Mouse (Mus musculus) adipocyte (in vitro differentiated cells): ENCODE measurements at regions not wholly inside any gene's neighbourhood (a gene's known extent, or its start where the extent isn't known, plus 50 kb on each side); places are given as distances from the start of the nearest gene placed in this dataset.
A peak's percentile ranks its signal among the peaks of the same experiment; 100 is the strongest.

ENCODE experiments used
- DNase-seq: peaks from one replicate; pipeline ENCODE4 v3.0.0-alpha.2; 2016; ENCODE audit warnings: low spot score

DNA sequence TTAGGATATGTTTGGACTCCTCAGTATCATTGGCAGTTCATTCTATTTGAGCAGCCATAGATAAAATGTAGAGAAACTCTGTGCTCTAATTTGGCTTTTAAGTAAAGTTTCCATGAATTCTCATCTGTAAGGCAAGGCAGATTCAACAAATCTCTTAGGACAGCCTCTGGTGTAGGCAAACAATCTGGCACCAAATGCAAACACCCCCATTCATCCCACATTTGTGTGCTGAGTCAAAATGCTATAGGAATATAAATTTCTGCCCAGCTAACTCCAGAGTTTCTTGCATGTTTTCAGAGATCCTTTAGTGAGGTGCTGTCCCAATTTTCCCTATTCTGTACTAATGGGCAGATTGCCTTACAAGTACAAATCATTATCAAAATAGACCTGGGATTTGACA is 695.7 kb upstream of the Kif18a start:
- no peak for DNase-seq

DNA sequence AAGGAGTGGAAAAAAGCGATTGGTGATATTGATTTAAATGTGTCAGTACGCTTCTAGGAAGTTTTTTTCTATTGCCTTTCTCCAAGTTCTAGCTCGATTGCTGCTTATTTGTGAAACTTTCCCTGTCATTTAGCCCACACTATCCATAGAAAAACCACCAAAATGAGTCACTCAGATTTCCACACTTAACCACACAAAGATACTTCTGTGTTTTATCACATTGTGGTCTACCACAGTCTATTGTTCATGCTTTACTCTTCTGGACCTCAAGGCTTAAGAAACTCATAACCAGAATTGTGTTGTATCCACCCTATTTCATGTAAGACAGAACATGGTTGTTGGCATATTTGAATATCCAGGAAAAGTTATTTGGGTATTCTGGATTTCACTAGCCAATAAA is 687.0 kb upstream of the Kif18a start:
- DNase-seq = no peak

DNA sequence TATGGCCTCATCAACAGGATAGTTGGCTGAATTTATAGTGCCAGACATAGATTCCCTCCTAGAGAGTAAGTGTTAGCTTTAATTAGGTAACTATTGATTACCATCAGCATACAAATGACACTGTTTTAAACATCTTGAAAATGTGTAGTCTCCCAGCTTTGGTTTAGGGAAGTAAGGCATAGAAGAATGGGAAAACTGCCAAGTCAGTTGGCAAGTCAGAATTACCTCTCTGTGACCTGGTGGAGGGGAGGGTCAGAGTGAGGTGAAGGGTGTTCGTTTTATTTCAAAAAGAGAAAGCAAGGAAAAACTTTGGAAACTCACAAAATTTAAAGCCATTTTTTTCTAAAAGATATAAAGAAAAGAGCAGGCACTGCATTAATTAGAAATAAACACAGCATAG is 680.2 kb upstream of the Kif18a start:
- DNase-seq = peak; percentile 56

DNA sequence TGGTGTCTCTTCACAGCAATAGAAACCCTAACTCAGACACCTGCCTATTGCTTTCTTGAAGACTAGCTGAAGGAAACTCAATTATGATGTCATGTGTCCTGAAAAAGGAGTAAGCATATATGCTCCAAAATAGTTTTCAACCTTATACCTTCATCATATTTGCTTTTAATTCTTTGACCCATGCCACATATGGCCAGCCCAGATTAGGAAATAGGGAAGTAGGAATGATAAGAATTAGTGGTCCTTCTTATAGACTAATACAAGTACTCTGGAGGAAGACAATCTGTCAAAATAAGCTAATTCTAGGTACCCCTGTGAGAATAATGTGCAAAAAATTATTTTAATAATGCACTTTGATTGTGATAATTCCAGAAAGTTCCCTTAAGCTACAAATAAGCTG is 661.0 kb upstream of the Kif18a start:
- no peak for DNase-seq

DNA sequence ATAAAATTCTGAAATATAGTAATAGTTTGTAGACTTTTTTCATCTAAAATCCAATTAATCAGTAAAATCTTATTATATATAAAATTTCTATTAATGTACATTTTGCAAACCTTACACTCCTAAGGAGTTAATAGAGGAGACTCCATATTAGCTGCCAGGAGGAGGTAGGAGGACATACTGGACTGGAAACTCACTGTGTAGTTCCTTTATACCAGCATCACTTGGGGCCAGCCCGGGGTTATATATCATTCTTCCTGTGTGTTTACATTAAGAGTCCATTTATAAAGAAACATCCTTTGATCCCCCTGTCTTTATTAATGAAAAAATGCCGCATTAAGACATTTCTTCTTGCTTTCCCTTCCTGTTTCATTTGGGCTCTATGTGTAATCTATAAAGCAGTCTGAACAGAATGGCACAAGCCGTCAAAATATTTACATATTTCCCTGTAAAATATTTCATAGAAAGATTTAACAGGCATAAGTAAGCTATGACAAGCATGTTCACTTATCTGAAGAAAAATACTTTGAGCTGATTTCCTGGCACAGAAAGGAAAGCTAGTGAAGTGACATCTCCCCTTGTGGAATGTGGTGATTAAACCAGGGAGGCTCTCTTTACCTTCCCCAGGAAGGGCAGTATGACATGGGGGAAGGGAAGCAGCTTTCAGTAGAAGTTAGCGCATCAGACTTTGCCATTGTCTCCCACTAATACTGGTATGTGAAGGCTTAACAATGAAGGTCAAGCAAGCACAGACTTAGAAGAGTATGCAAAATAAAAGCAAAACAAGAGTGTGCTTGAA is 658.0 kb upstream of the Kif18a start:
- no peak for DNase-seq

GRCm38 (mm10) chr2:108635644-108636043 is 644.9 kb upstream of the Kif18a start:
- no peak for DNase-seq

DNA sequence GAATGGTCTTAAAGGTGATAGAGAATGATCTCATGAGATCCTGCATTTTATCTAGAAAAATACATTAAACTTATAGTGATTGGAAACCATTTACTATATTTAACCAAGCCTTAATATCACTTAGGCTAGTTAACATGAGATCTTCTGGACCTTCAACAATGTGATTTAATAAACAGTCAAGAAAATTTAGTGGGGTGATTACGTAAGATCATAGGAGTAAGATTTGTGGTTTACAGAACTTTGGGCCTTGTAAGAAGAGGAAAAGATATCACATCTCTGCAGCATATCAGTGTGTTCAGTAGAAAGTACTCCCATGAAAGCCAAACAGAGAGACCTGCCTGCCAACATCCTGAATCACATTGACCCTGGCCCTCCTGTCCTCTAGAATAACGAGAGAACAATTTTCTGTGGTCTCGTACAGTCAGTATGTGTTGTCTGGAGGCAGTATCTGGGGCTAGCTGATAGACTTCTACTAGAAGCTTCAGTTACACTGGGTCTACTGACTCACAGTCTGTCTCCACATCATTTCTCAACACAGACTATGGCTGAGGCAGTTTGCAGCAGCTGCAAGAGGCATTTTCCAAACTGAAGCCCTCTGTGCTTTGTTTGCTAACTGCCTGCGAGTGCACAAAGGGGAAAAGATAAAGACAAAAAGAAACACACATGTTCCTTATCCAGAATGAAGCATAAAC is 619.7 kb upstream of the Kif18a start:
- peak; percentile 10 for DNase-seq

- DNase-seq = no peak
Observed at GRCm38 (mm10) chr2:108677777-108678380, 602.7 kb upstream of the Kif18a start.

GRCm38 (mm10) chr2:108681574-108681973 is 599.0 kb upstream of the Kif18a start:
- no peak for DNase-seq

DNA sequence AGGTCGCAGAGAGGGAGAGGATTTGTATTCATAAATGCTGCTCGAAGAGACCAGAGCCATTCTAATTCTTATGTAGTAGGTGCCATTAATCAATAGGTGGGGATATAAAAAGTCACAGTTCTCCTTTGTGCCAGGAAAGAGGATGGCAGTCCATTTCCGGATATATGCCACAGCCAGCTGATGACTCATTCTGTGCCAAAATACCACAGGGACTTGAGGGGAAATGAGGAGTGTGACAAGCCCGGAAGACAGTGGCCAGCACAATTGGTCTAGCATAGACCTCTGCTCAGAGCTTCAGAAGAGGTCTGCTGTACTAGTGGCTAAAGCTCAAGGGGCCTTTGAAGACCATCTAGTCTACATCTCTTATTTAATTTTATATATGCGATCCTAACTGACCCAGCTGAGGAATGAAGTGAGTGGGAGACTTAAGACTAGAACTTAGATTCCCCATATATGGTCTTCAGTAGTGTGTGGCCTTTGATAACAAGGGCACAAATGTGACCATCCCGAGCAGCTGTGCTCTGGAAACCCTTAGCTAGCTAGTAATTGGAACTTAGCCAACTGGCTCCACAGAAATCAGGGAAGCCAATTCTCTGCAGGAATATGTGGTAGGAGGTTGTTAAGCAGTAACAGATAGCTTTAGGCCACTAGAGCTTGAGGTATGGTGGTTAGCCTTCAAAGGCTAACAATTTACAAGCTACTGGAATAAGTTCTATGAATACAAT is 594.4 kb upstream of the Kif18a start:
- peak; percentile 34 for DNase-seq

GRCm38 (mm10) chr2:108690091-108690490 is 590.4 kb upstream of the Kif18a start:
- DNase-seq = peak; percentile 79

DNA sequence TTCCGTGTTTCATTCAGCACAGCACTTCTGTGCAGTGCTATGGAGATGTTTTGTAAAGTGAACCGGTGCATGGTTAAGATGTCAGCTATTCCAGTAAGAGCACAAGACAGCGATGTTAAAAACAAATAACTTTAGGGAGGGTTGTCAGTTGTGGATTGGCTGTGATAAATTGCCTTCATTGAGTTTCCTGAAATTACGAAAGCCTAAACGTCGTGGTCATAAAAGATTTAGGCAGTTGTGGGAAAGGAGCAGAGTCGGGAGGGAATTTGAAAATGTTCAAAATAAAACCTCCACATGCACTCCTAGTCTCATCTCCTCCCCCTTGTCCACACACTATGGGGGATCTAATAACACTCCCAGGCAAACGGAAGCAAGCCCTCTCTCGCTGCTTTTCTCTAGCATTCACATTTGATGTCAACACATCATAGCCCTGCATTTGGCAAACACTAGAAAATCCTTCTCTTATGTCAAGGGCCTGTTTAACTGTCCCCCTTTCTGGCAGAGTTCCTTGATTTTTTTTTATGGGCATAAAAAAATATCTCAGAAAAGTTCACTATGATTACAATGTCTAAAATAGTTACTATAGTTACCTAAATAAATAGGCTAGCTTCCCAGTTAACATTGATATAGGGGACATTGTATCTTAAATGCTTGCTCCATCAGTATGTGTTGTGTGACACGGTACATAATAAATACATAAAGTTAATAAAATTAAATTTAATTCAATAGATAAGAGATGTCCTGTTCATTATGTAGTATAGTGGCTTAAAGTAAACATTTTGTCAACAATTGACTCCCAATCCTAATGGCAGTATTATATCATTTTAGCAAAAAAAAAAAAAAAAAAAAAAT is 589.2 kb upstream of the Kif18a start:
- peak; percentile 19 for DNase-seq

GRCm38 (mm10) chr2:108701308-108701707 is 579.2 kb upstream of the Kif18a start:
- DNase-seq = no peak

DNA sequence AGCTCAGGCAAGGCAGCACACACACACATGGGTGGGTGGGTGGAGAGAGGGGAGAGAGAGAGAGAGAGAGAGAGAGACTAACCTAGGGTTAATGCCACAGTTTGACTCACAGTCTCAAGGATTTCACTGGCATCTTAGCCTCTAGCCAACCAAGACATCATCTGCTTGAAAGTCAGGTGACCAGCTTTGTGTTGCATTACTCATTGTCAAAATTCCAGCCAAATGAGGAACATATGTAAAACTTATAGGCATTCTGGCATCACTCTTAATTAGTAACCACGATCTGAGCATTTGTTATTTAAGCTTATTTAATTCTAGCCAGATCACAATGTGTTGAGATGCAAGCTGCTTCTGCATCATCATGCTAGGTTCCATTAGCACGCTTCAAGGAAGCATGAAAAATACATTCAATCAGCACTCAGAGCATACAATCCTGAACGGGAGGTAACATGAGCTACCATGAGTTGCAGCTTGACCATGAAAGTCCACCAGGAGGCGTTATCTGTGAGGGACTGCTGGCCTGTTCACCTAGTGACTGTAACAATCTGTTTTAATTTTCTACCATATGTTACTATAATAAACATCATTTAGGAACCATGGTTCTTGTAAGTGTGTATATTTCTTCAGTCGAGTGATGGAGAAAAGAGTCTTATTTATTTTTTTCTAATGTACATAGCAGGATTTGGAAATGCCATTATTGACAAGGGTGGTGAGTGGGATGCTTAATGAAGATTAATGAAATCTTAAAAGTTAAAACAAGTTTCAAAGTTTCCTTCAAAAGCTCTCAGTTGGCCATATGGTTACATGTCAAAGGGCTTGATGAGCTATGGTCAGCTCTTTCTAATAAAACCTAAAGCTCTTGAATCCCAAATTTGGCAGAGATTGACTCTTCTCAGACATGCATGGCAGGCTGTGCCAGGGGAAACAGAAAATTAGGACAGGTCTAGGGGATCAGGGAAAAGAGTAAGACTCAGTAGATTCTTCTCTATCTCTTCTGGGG is 572.4 kb upstream of the Kif18a start:
- DNase-seq = no peak

DNA sequence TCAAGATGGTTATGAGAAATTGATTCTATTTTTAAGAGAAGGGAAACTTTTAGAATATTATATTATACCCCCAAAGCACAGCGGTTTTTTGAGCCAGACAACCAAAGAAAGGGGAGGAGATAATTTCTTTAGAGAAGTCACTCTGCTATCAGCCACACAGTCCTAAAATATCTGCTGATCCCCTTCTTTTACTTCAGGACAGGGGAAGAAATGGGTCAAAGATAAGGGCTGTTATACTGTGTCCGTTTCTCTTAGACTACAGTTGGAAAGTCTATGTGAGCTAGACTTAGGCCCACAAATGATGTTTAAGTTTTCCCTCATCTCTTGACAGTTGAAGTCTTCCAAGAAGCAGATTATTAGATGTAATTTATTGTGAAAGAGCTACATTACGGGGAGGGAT is 538.5 kb upstream of the Kif18a start:
- DNase-seq = no peak

DNA sequence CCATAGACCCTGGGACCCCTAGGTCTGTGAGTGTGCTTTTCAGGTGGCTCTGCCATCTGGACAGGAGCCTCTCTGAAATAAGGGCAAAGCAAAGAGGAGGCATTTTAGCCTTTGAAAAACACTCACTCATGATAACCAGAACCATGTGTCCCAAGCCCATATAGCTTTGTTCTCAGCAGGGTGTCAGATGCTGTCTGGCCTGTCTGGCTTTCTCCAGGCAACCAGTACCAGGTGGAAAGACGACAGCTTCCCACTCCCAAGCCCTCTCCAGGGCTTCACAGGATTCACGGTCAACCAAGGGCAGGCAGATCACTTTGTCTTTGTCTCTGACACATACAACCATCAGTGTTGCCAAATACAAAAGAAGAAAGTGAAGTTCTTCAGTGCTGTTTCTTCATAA is 537.0 kb upstream of the Kif18a start:
- DNase-seq = no peak

- DNase-seq = no peak
Observed at GRCm38 (mm10) chr2:108744797-108745196, 535.7 kb upstream of the Kif18a start.

- DNase-seq = no peak
Observed at GRCm38 (mm10) chr2:108753494-108754225, 526.9 kb upstream of the Kif18a start.

DNA sequence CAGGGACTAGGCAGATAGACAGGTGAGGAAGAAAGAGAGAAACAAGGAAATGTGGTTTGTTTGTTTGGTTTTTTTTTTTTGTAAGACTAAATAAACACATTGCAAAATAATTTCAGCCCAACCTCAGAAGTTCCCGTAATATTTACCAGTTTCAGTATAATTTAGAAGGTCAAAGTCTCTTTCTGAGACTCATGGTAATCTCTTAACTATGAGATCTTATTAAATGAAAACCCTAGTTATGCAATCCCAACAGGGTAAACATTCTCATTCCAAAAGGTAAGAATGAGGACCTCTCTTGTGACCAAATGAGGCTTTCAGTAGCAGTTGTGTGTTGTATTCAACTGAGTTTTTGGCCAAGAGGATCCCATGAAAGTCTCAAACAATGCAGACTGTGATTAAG is 524.7 kb upstream of the Kif18a start:
- no peak for DNase-seq

- no peak for DNase-seq
Observed at GRCm38 (mm10) chr2:108756251-108756650, 524.3 kb upstream of the Kif18a start.
